ENCODE assay signal across 9 mouse cellular contexts in genomic region chr2:13596965-13597656, GRCm38 (mm10). TPM values are rescaled to one million over a fixed set of nuclear protein-coding genes. Genes with fewer than 3 reads are reported as not detected.
DNase-seq lines count a peak whose midpoint lies in the region; ATAC-seq and TF ChIP-seq lines count a peak whose summit lies in the region.
"Had no signal": no experiment of that assay in that cellular context is flagged by ENCODE, and none has a peak within 500 bp of the region (broad histone marks: within the 10 kb centered on the region; RNA-seq: fewer than 3 reads in every experiment).

No protein-coding gene starts in this region.

- no peaks in the 10 kb centered on the region for H3K4me1 ChIP-seq in heart, embryonic 11.5 days (ENCODE audit: control insufficient read depth, insufficient read depth, low read length)
- no peaks in the 10 kb centered on the region for H3K4me1 ChIP-seq in midbrain, embryonic 14.5 days (ENCODE audit: control insufficient read depth, insufficient read depth, low read length)
- no peaks in the 10 kb centered on the region for H3K4me1 ChIP-seq in midbrain, embryonic 16.5 days (ENCODE audit: control insufficient read depth, insufficient read depth, low read length)
- no peaks in the 10 kb centered on the region for H3K4me1 ChIP-seq in limb, embryonic 10.5 days
- H3K4me1 ChIP-seq: hindbrain, embryonic 15.5 days had no signal

- no peak overlapping the region for H3K9ac ChIP-seq in heart, embryonic 11.5 days (ENCODE audit: low read depth, low read length)
- no peak overlapping the region for H3K9ac ChIP-seq in midbrain, embryonic 14.5 days (replicated peaks; ENCODE audit: low read length)
- no peak overlapping the region for H3K9ac ChIP-seq in midbrain, embryonic 16.5 days (ENCODE audit: low read depth, low read length)
- H3K9ac ChIP-seq: hindbrain, embryonic 15.5 days had no signal

- no peak overlapping the region for H3K27ac ChIP-seq in heart, embryonic 11.5 days (ENCODE audit: low read depth, low read length)
- no peak overlapping the region for H3K27ac ChIP-seq in midbrain, embryonic 14.5 days (replicated peaks; ENCODE audit: low read depth, low read length)
- no peak overlapping the region for H3K27ac ChIP-seq in midbrain, embryonic 16.5 days (ENCODE audit: low read length)
- H3K27ac ChIP-seq in limb, embryonic 10.5 days: no peak overlapping the region
- H3K27ac ChIP-seq: hindbrain, embryonic 15.5 days had no signal

- no peak for ATAC-seq in heart, embryonic 11.5 days (replicated peaks; ENCODE audit: insufficient number of reproducible peaks, low FRiP score, low TSS enrichment)
- no peak for ATAC-seq in midbrain, embryonic 14.5 days (ENCODE audit: low FRiP score, low TSS enrichment)
- no peak for ATAC-seq in midbrain, embryonic 16.5 days

- H3K9me3 ChIP-seq in heart, embryonic 11.5 days (replicated peaks; ENCODE audit: control insufficient read depth, low read length): no peaks in the 10 kb centered on the region
- H3K9me3 ChIP-seq in midbrain, embryonic 14.5 days (ENCODE audit: control insufficient read depth, low read length): no peaks in the 10 kb centered on the region
- no peaks in the 10 kb centered on the region for H3K9me3 ChIP-seq in midbrain, embryonic 16.5 days (replicated peaks; ENCODE audit: control insufficient read depth, low read length, poor library complexity, severe bottlenecking)
- no peaks in the 10 kb centered on the region for H3K9me3 ChIP-seq in limb, embryonic 10.5 days (replicated peaks)
- H3K9me3 ChIP-seq: hindbrain, embryonic 15.5 days had no signal

- H3K4me2 ChIP-seq in heart, embryonic 11.5 days: no peak overlapping the region
- no peak overlapping the region for H3K4me2 ChIP-seq in midbrain, embryonic 14.5 days (ENCODE audit: low read length)
- H3K4me2 ChIP-seq in midbrain, embryonic 16.5 days (ENCODE audit: low read length): no peak overlapping the region
- H3K4me2 ChIP-seq: hindbrain, embryonic 15.5 days had no signal

- no peaks in the 10 kb centered on the region for H3K36me3 ChIP-seq in heart, embryonic 11.5 days (ENCODE audit: control insufficient read depth, insufficient read depth, low read length)
- no peaks in the 10 kb centered on the region for H3K36me3 ChIP-seq in midbrain, embryonic 14.5 days (ENCODE audit: control insufficient read depth, insufficient read depth, low read length)
- H3K36me3 ChIP-seq in midbrain, embryonic 16.5 days (ENCODE audit: control insufficient read depth, insufficient read depth, low read length): no peaks in the 10 kb centered on the region
- no peaks in the 10 kb centered on the region for H3K36me3 ChIP-seq in limb, embryonic 10.5 days
- H3K36me3 ChIP-seq: hindbrain, embryonic 15.5 days had no signal

- no peak overlapping the region for H3K4me3 ChIP-seq in heart, embryonic 11.5 days (ENCODE audit: low read depth, low read length)
- H3K4me3 ChIP-seq in midbrain, embryonic 14.5 days (replicated peaks; ENCODE audit: low read depth, low read length): no peak overlapping the region
- no peak overlapping the region for H3K4me3 ChIP-seq in midbrain, embryonic 16.5 days (ENCODE audit: low read depth, low read length)
- H3K4me3 ChIP-seq in limb, embryonic 10.5 days: no peak overlapping the region
- H3K4me3 ChIP-seq: hindbrain, embryonic 15.5 days had no signal

- no peak for TF ChIP-seq CTCF in brain, embryonic 14.5 days (IDR thresholded peaks at IDR 0.05; ENCODE audit: borderline replicate concordance, extremely low read depth, insufficient read depth, insufficient read length)

- H3K27me3 ChIP-seq in heart, embryonic 11.5 days (ENCODE audit: control insufficient read depth, insufficient read depth, low read length): no peaks in the 10 kb centered on the region
- H3K27me3 ChIP-seq in midbrain, embryonic 14.5 days (ENCODE audit: control insufficient read depth, insufficient read depth, low read length): no peaks in the 10 kb centered on the region
- no peaks in the 10 kb centered on the region for H3K27me3 ChIP-seq in midbrain, embryonic 16.5 days (ENCODE audit: control insufficient read depth, insufficient read depth, low read depth, low read length)
- no peaks in the 10 kb centered on the region for H3K27me3 ChIP-seq in limb, embryonic 10.5 days (ENCODE audit: low read depth, poor library complexity, severe bottlenecking)
- H3K27me3 ChIP-seq: hindbrain, embryonic 15.5 days had no signal

- TF ChIP-seq POLR2A in brain, embryonic 14.5 days (IDR thresholded peaks at IDR 0.05; ENCODE audit: borderline replicate concordance, extremely low read depth, insufficient read depth, insufficient read length, poor library complexity, severe bottlenecking): no peak

- 92% methylated on average over 1 of the region's 1 CpGs for WGBS in heart, embryonic 11.5 days (ENCODE audit: insufficient replicate concordance)
- WGBS in midbrain, embryonic 14.5 days: 100% methylated on average over 1 of the region's 1 CpGs
- WGBS in midbrain, embryonic 16.5 days: 91% methylated on average over 1 of the region's 1 CpGs
- 91% methylated on average over 1 of the region's 1 CpGs for WGBS in limb, embryonic 10.5 days

- DNase-seq in heart, adult 8-10 months (ENCODE audit: low spot score): peak; percentile 49
- DNase-seq in midbrain, embryonic 14.5 days: peak; percentile 49
- peak; percentile 41 for DNase-seq in brain, embryonic 14.5 days (ENCODE audit: low read depth)
- DNase-seq in retina, postnatal 1 day: peak; percentile 34
- DNase-seq in Muller cell, postnatal 12 days (ENCODE audit: inconsistent ontology term): no peak
- DNase-seq in limb, embryonic 10.5 days (ENCODE audit: low spot score): no peak

RNA-seq across cellular contexts. Expression of gene Vim, which starts 23.4 kb away (rescaled TPM):
- total RNA-seq in heart, adult 8-10 months (2022): 100 to 1,000 TPM; 214 to 291 (median 257) TPM
- 867 and 947 TPM in 2 replicates for polyA plus RNA-seq in heart, embryonic 11.5 days (2014; fragmentation: Nextera tagmentation; extraction: Ambion mirVana)
- polyA plus RNA-seq in midbrain, embryonic 14.5 days (2014; fragmentation: Nextera tagmentation; extraction: Ambion mirVana): 432 and 607 TPM in 2 replicates
- 306 and 363 TPM in 2 replicates for polyA plus RNA-seq in midbrain, embryonic 16.5 days (2015; fragmentation: Nextera tagmentation; extraction: Ambion mirVana)
- polyA plus RNA-seq in brain, embryonic 14.5 days (2012; rRNA removed): 1,036 and 1,222 TPM in 2 replicates
- 183 and 240 TPM in 2 replicates for polyA plus RNA-seq in limb, embryonic 10.5 days (2016; fragmentation: Nextera tagmentation; extraction: Ambion mirVana)

RNA-seq across cellular contexts. Expression of gene Trdmt1, which starts 52.6 kb away (rescaled TPM):
- 1 to 10 TPM; 6.3 to 8.9 (median 7.5) TPM for total RNA-seq in heart, adult 8-10 months (2022)
- polyA plus RNA-seq in heart, embryonic 11.5 days (2014; fragmentation: Nextera tagmentation; extraction: Ambion mirVana): 8.2 and 9.0 TPM in 2 replicates
- polyA plus RNA-seq in midbrain, embryonic 14.5 days (2014; fragmentation: Nextera tagmentation; extraction: Ambion mirVana): 8.6 and 8.9 TPM in 2 replicates
- 7.3 and 8.5 TPM in 2 replicates for polyA plus RNA-seq in midbrain, embryonic 16.5 days (2015; fragmentation: Nextera tagmentation; extraction: Ambion mirVana)
- 6.8 and 8.5 TPM in 2 replicates for polyA plus RNA-seq in brain, embryonic 14.5 days (2012; rRNA removed)
- 7.7 and 8.2 TPM in 2 replicates for polyA plus RNA-seq in limb, embryonic 10.5 days (2016; fragmentation: Nextera tagmentation; extraction: Ambion mirVana)

Comparison
In these comparisons a context has a peak if more than half of its experiments do, and no peak if none do; other contexts are left out.
1. DNase-seq: peak in heart, adult 8-10 months (single experiment), midbrain, embryonic 14.5 days (single experiment), brain, embryonic 14.5 days (single experiment) and retina, postnatal 1 day (single experiment); none in Muller cell, postnatal 12 days (single experiment) and limb, embryonic 10.5 days (single experiment).